Mouse (Mus musculus) cortical plate, adult 2 months (tissue): Measurements from ENCODE around the gene Polg2. TPM values are rescaled to one million over a fixed set of nuclear protein-coding genes. Genes with fewer than 3 reads are reported as not detected.
"Not testable (repeated sequence)": the region's sequence is repeated elsewhere in the genome, so short reads cannot be mapped to it uniquely, and the experiment has no call there.

Experiments
- H3K27ac ChIP-seq: fragments of 200-500 bp; 2 replicates; pipeline ENCODE4 v1.5.1; 2012; ENCODE audit warnings: low read length, control low read depth, inconsistent platforms; ENCODE audit not compliant: insufficient read depth
- H3K4me1 ChIP-seq: fragments of 200-500 bp; 2 replicates; pipeline ENCODE4 v1.6.1; 2011; ENCODE audit warnings: low read length; ENCODE audit not compliant: control insufficient read depth, insufficient read depth
- H3K4me3 ChIP-seq: fragments of 200-500 bp; 2 replicates; pipeline ENCODE4 v1.5.1; 2011; ENCODE audit warnings: mild to moderate bottlenecking, low read length, control low read depth; ENCODE audit not compliant: insufficient read depth
- CTCF ChIP-seq: fragments of 200-500 bp; IDR thresholded peaks from 2 replicates; pipeline ENCODE4 v1.5.1; 2011; ENCODE audit warnings: mild to moderate bottlenecking, control low read depth, low read length; ENCODE audit not compliant: insufficient read depth; ENCODE audit errors: extremely low read depth
- POLR2A ChIP-seq: fragments of 200-500 bp; IDR thresholded peaks from 2 replicates; pipeline ENCODE4 v1.6.1; 2011; ENCODE audit warnings: mild to moderate bottlenecking, low read length, control low read depth; ENCODE audit not compliant: insufficient read depth; ENCODE audit errors: extremely low read depth
- polyA plus RNA-seq: library from polyadenylated mRNA; depleted of rRNA; stranded (reverse); fragments of >200 nt; gene quantifications from 2 replicates; pipeline ENCODE4 v1.2.3, GENCODE M21; 2012

Polg2 gene
- polyA plus RNA-seq, 1 experiment = 3.8 TPM

DNA sequence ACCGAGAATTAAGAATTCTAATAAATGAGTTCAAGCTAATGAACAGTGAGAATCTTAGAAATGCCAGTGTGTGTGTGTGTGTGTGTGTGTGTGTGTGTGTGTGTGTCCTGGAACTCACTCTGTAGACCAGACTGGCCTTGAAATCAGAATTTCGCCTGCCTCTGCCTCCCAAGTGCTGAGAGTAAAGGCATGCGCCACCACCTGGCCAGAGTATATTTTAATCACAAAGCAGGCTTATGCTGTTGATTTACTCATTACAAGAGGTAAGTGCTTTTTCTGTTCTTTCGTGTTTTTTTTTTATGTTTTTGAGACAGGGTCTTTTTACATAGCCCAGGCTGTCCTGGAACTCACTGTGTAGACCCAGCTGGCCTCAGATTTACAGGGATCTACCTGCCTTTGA is 14.5 kb upstream of the Polg2 start:
- TF ChIP-seq CTCF = no peak
- no peak for TF ChIP-seq POLR2A
- Histone ChIP-seq H3K4me1 (0 out of 2 replicates have a peak, but pooled peaks cover 2% of the 10 kb centered on the region), H3K4me3 (no peak overlapping the region), H3K27ac (no peak overlapping the region)

DNA sequence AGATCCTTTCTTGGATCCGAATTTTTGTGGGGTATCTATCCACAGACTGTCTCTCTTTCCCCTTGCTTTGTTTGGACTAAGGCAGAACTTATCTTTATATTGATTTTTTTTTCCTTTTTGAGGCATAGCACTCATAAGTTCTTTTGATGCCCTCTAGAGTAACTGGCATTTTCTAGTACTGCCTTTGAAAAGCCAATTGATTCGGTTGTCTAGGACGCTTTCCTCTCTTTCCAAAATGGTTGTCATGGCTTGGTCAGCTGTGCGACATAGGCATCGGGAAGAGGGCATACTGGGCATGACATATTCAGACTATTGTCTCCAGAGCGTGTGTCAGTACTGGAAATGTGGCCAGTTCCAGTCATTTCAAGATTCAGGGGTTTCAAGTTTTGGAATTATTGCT is 10.3 kb upstream of the Polg2 start:
- TF ChIP-seq POLR2A = no peak
- TF ChIP-seq CTCF = no peak
- Histone ChIP-seq H3K27ac (peak overlapping the region; percentile 45; the same call in 1 of the 2 replicates), H3K4me3 (peak overlapping the region; percentile 68), H3K4me1 (0 out of 2 replicates have a peak, but pooled peaks cover 2% of the 10 kb centered on the region)

DNA sequence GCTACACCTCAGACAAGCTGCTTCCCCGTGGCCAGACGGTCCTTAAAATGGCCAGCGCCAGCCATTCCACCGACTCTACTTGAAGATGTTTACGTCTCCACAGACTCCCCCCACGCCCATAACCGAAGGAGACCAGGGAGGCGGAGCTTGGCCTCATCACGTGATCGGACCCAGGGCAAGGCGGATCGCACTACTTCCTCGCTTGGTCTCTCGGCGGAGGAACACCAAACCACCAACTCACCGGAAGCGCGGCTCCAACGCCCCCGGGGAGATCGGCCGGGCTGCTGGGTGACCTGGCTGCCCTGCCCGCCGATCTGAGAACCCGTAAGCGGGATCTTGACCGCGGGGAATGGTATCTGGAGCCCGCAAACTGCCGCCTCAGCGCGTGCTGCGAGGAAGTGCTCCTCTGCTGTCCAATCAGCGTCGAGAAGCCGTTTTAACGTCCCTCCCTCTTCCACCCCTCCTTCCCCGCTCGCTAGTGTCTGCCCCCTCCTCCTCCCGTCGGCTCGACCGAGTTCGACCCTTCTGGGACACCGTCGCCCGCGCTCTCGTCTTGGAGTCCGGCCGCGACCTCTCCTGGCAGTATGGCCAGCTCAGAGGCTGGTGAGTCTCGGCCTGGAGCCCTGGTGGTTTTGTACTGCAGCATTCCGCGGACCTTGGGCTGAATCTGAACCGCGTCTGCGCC is 9.6 kb upstream of the Polg2 start, which contains the start of the genes Ddx5 and Cep95:
Gene Ddx5, minus strand, starts transcription at position 411 of the 685 bp plus-strand sequence.
Gene Cep95, plus strand, starts transcription at position 478 of the 685 bp plus-strand sequence.
- TF ChIP-seq CTCF = no peak
- TF ChIP-seq POLR2A = peak; percentile 85
- H3K4me3 ChIP-seq = peak within 1 kb of the TSS; percentile 68
- 0 out of 2 replicates have a peak, but pooled peaks cover 2% of the 10 kb centered on the region for H3K4me1 ChIP-seq
- H3K27ac ChIP-seq = peak within 1 kb of the TSS; percentile 99

DNA sequence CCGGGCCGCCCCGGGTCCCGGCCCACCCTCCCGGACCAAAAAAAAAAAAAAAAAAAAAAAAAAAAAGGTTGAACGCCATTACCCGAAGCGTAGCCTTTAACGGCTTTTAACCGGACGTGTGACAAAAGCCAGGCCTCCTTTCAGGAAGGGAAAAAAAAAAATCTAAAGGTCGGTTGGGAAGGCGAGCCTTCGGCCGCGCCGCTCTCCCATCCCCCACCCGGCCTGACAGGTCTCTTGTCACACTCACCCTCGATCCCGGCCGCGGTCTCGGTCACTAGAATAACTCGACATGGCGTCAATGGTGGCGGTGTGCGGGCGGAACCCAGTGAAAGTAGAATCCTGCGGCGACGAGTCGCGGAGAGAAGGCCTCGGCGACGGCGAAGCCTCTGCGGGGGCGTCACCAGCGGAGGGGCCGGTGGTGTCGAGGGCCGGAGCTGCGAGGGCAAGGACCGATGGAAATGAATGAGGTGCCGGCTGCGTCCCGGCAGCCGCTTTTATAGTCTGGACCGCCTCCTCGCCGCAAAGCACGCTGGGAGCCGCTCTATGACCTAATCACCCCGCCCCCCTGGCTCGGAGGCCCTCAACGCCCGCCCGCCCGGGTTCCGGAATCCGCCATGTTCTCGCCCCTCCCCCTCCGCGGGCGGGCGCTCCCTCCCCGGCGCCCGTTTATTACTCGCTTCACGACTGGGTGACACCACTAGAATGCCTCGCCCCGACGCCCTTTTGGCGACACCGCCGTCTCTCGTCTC is 8.9 kb upstream of the Polg2 start:
- TF ChIP-seq CTCF (no peak), POLR2A (peak; percentile 99)
- H3K27ac ChIP-seq = peak overlapping the region; percentile 99
- peak overlapping the region; percentile 68 for H3K4me3 ChIP-seq
- 0 out of 2 replicates have a peak, but pooled peaks cover 2% of the 10 kb centered on the region for H3K4me1 ChIP-seq

DNA sequence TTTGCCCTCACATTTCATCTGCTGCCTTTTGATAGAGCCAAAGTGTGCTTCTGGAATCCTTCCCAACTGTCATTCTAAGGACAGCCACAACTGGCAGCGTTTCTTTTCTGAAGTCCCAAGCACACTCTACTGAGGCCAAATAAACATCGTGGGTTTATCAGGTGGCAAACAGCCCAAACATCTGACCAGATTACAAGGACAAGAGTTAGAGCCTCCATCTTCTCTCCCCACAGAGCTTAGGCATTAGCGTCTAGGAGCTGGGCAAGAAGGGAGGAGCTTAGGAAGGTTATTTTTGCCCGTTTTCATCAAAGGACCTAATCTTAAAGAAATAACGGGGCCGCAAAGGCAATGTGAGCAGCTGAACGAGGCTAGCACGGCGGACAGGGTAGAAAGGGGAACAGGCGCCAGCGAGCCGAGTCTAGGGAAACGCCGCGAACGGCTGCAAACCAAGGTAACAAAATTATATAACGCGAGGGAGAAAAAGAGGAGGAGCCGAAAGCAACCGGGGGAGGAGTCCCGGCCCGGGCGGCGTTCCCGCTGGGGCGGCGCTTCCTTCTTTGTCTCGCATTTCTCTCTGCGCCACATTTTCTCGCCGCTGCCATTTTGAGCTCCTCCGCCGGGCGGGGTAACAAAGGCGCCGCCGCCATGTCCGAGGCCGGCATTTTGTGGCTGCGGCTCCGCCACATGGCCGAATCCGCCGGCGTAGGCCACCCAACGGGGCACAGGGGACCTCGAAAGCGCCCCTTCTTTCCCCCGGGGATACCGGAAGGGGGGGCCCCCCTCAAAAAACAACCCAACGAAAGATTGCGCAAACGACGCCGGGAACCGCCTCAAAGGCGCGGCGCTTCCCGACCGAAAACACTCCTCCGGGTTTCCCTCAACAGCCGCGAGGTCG is 8.0 kb upstream of the Polg2 start:
- Histone ChIP-seq H3K4me1 (peaks cover 4% of the 10 kb centered on the region; the same call in 1 of the 2 replicates), H3K4me3 (peak overlapping the region; percentile 68), H3K27ac (peak overlapping the region; percentile 96)
- TF ChIP-seq CTCF = no peak
- peak; percentile 53; the same call in 1 of the 2 replicates for TF ChIP-seq POLR2A

DNA sequence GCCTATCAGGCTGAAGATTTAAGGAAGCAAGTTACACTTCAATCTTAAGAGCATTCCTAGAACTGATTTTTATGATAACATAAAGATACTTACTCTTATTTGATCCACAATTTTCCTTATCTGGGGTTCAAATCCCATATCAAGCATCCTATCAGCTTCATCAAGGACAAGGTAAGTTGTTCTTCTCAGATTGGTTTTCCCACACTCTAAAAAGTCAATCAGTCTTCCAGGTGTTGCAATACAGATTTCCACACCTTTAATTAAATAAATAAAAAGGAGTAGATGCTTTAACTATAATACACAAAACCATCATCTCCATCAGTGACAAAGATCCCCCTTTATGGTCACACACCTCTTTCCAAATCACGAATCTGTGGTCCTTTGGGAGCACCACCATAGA is 5.7 kb upstream of the Polg2 start:
- peaks cover 5% of the 10 kb centered on the region; the same call in 1 of the 2 replicates for H3K4me1 ChIP-seq
- H3K4me3 ChIP-seq = no peak overlapping the region

DNA sequence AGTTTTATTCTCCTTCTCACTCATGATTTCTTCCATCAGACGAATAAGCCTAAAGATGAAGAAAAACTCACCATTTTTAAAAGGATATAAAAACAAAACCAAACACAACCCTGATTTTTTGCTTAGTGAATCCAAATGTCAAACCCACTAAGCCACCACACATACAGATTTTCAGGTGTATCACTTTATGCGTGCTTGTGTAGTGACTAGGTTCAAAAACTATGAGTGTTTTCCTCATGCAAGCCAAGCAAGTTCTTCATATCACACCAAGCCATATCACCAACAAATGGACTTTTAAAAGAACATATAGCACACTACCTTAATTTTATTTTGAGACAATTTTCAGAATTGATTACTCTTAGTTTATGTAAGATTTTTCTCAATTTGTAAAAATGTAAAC is 5.1 kb upstream of the Polg2 start:
- TF ChIP-seq POLR2A (no peak), CTCF (no peak)
- Histone ChIP-seq H3K4me3 (no peak overlapping the region), H3K4me1 (peaks cover 3% of the 10 kb centered on the region; the same call in 1 of the 2 replicates), H3K27ac (no peak overlapping the region)

More for the DNA sequence above, 5.7 kb upstream of the Polg2 start:
- TF ChIP-seq POLR2A (no peak), CTCF (no peak)
- H3K27ac ChIP-seq = no peak overlapping the region

DNA sequence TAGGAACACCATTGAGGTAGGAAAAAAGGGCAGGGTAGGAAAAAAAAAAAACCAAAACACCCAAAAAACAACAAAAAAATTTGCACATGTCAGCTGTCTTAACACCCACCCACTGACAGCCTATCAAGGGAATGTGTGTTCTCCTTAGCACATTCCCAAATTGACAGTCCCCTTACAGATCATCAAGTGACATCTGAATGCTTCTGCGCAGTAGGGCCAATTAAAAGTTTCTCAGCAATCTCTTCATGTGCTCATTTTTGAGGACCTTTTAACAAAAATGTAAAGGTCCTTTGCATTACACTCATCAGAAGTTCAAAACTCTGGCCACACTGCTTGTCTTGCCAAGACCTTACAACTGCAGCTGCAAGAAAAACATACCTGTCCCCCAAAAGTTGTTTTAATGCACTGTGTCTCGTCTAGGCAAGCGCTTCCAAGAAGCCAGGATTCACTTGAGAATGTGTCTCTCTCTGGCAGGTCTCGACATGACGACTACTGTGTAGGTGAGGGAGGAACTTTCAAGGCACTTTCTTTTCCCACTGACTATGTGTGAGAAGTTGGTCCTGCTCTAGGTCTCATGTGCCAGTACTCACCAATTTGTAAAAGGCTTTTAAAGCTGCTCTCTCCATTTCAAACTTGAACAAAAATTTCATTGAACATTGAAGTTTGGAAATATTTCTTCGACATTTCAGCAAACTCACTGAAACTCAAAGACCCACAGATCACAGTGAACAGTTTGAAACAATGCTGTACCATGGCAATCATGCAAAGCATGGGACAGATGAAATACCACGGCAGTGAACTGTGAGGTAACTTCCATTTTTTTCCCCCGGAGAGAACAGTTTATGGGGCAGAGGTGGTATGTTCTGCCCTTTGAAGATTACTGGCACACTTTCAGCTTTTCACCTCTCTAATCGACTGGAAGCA is 3.8 kb upstream of the Polg2 start:
- no peak overlapping the region for H3K27ac ChIP-seq
- TF ChIP-seq CTCF = no peak
- 0 out of 2 replicates have a peak, but pooled peaks have one; percentile 20 for TF ChIP-seq POLR2A
- no peak overlapping the region for H3K4me3 ChIP-seq
- H3K4me1 ChIP-seq = peaks cover 3% of the 10 kb centered on the region; the same call in 1 of the 2 replicates

DNA sequence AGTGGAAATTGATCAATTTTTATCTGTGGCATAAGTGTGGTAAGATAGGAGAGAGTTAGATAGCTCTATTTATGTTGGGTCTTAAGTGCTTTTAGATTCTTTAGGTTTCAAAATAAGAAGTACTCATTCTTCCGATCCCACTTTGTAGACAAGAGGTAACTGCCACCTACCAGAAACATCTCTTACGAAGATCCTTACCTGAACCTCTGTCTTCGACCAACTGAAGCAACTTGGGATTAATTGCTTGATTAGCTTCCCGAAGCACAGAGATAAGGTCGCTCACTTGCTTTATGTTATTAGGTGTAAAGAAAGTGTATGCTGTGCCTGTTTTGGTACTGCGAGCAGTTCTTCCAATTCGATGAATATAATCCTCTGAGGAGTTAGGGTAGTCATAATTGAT is 2.9 kb upstream of the Polg2 start:
- H3K4me1 ChIP-seq, H3K27ac ChIP-seq, H3K4me3 ChIP-seq: not testable (repeated sequence)
